Mouse (Mus musculus): ENCODE measurements around the gene 5031439G07Rik.

Gene 5031439G07Rik

GRCm38 (mm10) chr15:84994498-84994897 is 6.1 kb upstream of the 5031439G07Rik start:
- DNase-seq, result no peak

GRCm38 (mm10) chr15:84989771-84990170 is 1.4 kb upstream of the 5031439G07Rik start:
- DNase-seq, result no peak

GRCm38 (mm10) chr15:84989098-84989497 is 747 bp upstream of the 5031439G07Rik start:
- no peak for DNase-seq

- DNase-seq, result no peak
These were observed 1.1 kb downstream of the 5031439G07Rik start for GRCm38 (mm10) chr15:84987020-84987815.

GRCm38 (mm10) chr15:84986171-84987019 is 2.0 kb downstream of the 5031439G07Rik start:
- no peak for DNase-seq

GRCm38 (mm10) chr15:84985516-84986160 is 2.7 kb downstream of the 5031439G07Rik start:
- no peak for DNase-seq

GRCm38 (mm10) chr15:84983721-84984120 is 4.6 kb downstream of the 5031439G07Rik start:
- no peak for DNase-seq

- DNase-seq, result no peak
These were observed 5.5 kb downstream of the 5031439G07Rik start for GRCm38 (mm10) chr15:84982888-84983287.

GRCm38 (mm10) chr15:84981609-84982313 is 6.6 kb downstream of the 5031439G07Rik start:
- DNase-seq, result no peak

- DNase-seq, result no peak
These were observed 12.6 kb downstream of the 5031439G07Rik start for GRCm38 (mm10) chr15:84975729-84976128.

GRCm38 (mm10) chr15:84973544-84973871 is 14.8 kb downstream of the 5031439G07Rik start:
- no peak for DNase-seq

GRCm38 (mm10) chr15:84972860-84973543 is 15.3 kb downstream of the 5031439G07Rik start:
- peak; percentile 41 for DNase-seq

GRCm38 (mm10) chr15:84968534-84968933 is 19.8 kb downstream of the 5031439G07Rik start:
- DNase-seq, result no peak

- no peak for DNase-seq
These were observed 22.6 kb downstream of the 5031439G07Rik start for GRCm38 (mm10) chr15:84965575-84966360.

GRCm38 (mm10) chr15:84964771-84965170 is 23.6 kb downstream of the 5031439G07Rik start:
- no peak for DNase-seq

- DNase-seq, result no peak
These were observed 25.8 kb downstream of the 5031439G07Rik start for GRCm38 (mm10) chr15:84962518-84962917.

- DNase-seq, result peak; percentile 51
These were observed 27.7 kb downstream of the 5031439G07Rik start for GRCm38 (mm10) chr15:84960692-84961091.

- no peak for DNase-seq
These were observed 28.5 kb downstream of the 5031439G07Rik start for GRCm38 (mm10) chr15:84959891-84960290.

GRCm38 (mm10) chr15:84958331-84958730 is 30.0 kb downstream of the 5031439G07Rik start:
- DNase-seq, result no peak

GRCm38 (mm10) chr15:84957851-84958250 is 30.5 kb downstream of the 5031439G07Rik start:
- no peak for DNase-seq

- DNase-seq, result no peak
These were observed 35.1 kb downstream of the 5031439G07Rik start for GRCm38 (mm10) chr15:84953259-84953658.

All from cerebellum, adult 8-10 months (tissue).